In genomic region chr4:59902547-59902946, GRCm38 (mm10) we compare ENCODE assay signal across 13 mouse cellular contexts. TPM values are rescaled to one million over a fixed set of nuclear protein-coding genes. Genes with fewer than 3 reads are reported as not detected.
DNase-seq lines count a peak whose midpoint lies in the region; ATAC-seq and TF ChIP-seq lines count a peak whose summit lies in the region.
"Had no signal": no experiment of that assay in that cellular context is flagged by ENCODE, and none has a peak within 500 bp of the region (broad histone marks: within the 10 kb centered on the region; RNA-seq: fewer than 3 reads in every experiment).

No protein-coding gene starts in this region.

- no peak overlapping the region for H3K4me3 ChIP-seq in kidney, adult 2 months (ENCODE audit: insufficient read depth, low read depth, low read length)
- no peak overlapping the region for H3K4me3 ChIP-seq in spleen, adult 2 months (ENCODE audit: extremely low read depth, insufficient read depth, insufficient read length)
- H3K4me3 ChIP-seq in forebrain, embryonic 13.5 days = no peak overlapping the region
- H3K4me3 ChIP-seq: hindbrain, embryonic 15.5 days; limb, embryonic 15.5 days had no signal

- H3K36me3 ChIP-seq in kidney, adult 2 months (ENCODE audit: control insufficient read depth, insufficient read depth, low read length) = no peaks in the 10 kb centered on the region
- H3K36me3 ChIP-seq in spleen, adult 2 months (ENCODE audit: control insufficient read depth, insufficient read depth, low read length) = peaks cover 24% of the 10 kb centered on the region
- peaks cover 14% of the 10 kb centered on the region for H3K36me3 ChIP-seq in splenic B cell, adult 2 months (ENCODE audit: control insufficient read depth, insufficient read depth, low read length, poor library complexity, severe bottlenecking)
- H3K36me3 ChIP-seq in forebrain, embryonic 13.5 days (ENCODE audit: poor library complexity, severe bottlenecking) = peaks cover 19% of the 10 kb centered on the region

- WGBS in kidney, adult 2 months = 75% methylated on average over 6 of the region's 6 CpGs
- 79% methylated on average over 6 of the region's 6 CpGs for WGBS in spleen, adult 2 months
- 61% methylated on average over 6 of the region's 6 CpGs for WGBS in forebrain, embryonic 13.5 days

- ATAC-seq in forebrain, embryonic 13.5 days = no peak
- ATAC-seq: midbrain, embryonic 16.5 days had no signal

- no peak overlapping the region for H3K9ac ChIP-seq in forebrain, embryonic 13.5 days
- H3K9ac ChIP-seq: hindbrain, embryonic 15.5 days; limb, embryonic 15.5 days had no signal

- TF ChIP-seq POLR2A in kidney, adult 2 months (IDR thresholded peaks at IDR 0.05; ENCODE audit: low read depth, low read length) = no peak
- no peak for TF ChIP-seq POLR2A in spleen, adult 2 months (IDR thresholded peaks at IDR 0.05; ENCODE audit: low read depth, low read length)

- peak; percentile 37 to 54 for DNase-seq in cerebellum, postnatal 10 days
- DNase-seq in cerebellum, adult 8-10 months = no peak
- peak; percentile 36 for DNase-seq in kidney, adult 2 months
- DNase-seq in kidney, adult 11 months = no peak
- peak in 1 of 2 experiments; percentile 18 for DNase-seq in spleen, adult 2 months (ENCODE audit: low read depth in 1 of 2, low spot score in 2 of 2)
- DNase-seq in spleen, adult 12 weeks (ENCODE audit: low spot score) = no peak
- peak; percentile 15 for DNase-seq in splenic B cell, adult 2 months (ENCODE audit: low read depth, low spot score)
- DNase-seq: cerebellum, adult 11 months had no signal

- no peaks in the 10 kb centered on the region for H3K27me3 ChIP-seq in kidney, adult 2 months (replicated peaks; ENCODE audit: control insufficient read depth, insufficient read depth, low read length)
- no peaks in the 10 kb centered on the region for H3K27me3 ChIP-seq in spleen, adult 2 months (ENCODE audit: control insufficient read depth, insufficient read depth, low read length)
- H3K27me3 ChIP-seq in splenic B cell, adult 2 months (ENCODE audit: control insufficient read depth, insufficient read depth, low read length, poor library complexity, severe bottlenecking) = no peaks in the 10 kb centered on the region
- H3K27me3 ChIP-seq in forebrain, embryonic 13.5 days = no peaks in the 10 kb centered on the region
- H3K27me3 ChIP-seq: hindbrain, embryonic 15.5 days; limb, embryonic 15.5 days had no signal

- H3K4me2 ChIP-seq in forebrain, embryonic 13.5 days = no peak overlapping the region
- H3K4me2 ChIP-seq: hindbrain, embryonic 15.5 days; limb, embryonic 15.5 days had no signal

- TF ChIP-seq CTCF in kidney, adult 2 months (conservative IDR thresholded peaks at IDR 0.05; ENCODE audit: insufficient read depth, insufficient read length, low read depth, low read length) = peak; percentile 43; the same call in 1 of the 2 replicates
- peak; percentile 17; the same call in 1 of the 2 replicates for TF ChIP-seq CTCF in spleen, adult 2 months (IDR thresholded peaks at IDR 0.05; ENCODE audit: extremely low read depth, insufficient read depth, insufficient read length, insufficient replicate concordance)

- H3K9me3 ChIP-seq in forebrain, embryonic 13.5 days (replicated peaks) = no peaks in the 10 kb centered on the region
- H3K9me3 ChIP-seq: hindbrain, embryonic 15.5 days; limb, embryonic 15.5 days had no signal

- no peaks in the 10 kb centered on the region for H3K4me1 ChIP-seq in kidney, adult 2 months (ENCODE audit: control insufficient read depth, insufficient read depth, low read length)
- H3K4me1 ChIP-seq in spleen, adult 2 months (ENCODE audit: control insufficient read depth, insufficient read depth, insufficient read length) = no peaks in the 10 kb centered on the region
- no peaks in the 10 kb centered on the region for H3K4me1 ChIP-seq in forebrain, embryonic 13.5 days
- H3K4me1 ChIP-seq: hindbrain, embryonic 15.5 days had no signal

- no peak overlapping the region for H3K27ac ChIP-seq in kidney, adult 2 months (ENCODE audit: insufficient read depth, low read depth, low read length)
- H3K27ac ChIP-seq in spleen, adult 2 months (ENCODE audit: insufficient read depth, low read length) = no peak overlapping the region
- no peak overlapping the region for H3K27ac ChIP-seq in forebrain, embryonic 13.5 days
- H3K27ac ChIP-seq: hindbrain, embryonic 15.5 days; limb, embryonic 15.5 days had no signal

RNA-seq across cellular contexts. Expression of gene Slc46a2, which starts 12.3 kb away (rescaled TPM):
- 0.10 and 0.11 TPM in 2 replicates for polyA plus RNA-seq in kidney, adult 2 months (2012; rRNA removed)
- not detected in 2 replicates for polyA plus RNA-seq in spleen, adult 2 months (2012; rRNA removed)
- not detected in 2 replicates for polyA plus RNA-seq in forebrain, embryonic 13.5 days (2015; fragmentation: Nextera tagmentation; extraction: Ambion mirVana)
- polyA plus RNA-seq: hindbrain, embryonic 15.5 days had no signal

RNA-seq across cellular contexts. Expression of gene Mup4, which starts 58.0 kb away (rescaled TPM):
- polyA plus RNA-seq in kidney, adult 2 months (2012; rRNA removed) = not detected in 2 replicates
- not detected in 2 replicates for polyA plus RNA-seq in spleen, adult 2 months (2012; rRNA removed)
- not detected in 2 replicates for polyA plus RNA-seq in forebrain, embryonic 13.5 days (2015; fragmentation: Nextera tagmentation; extraction: Ambion mirVana)
- polyA plus RNA-seq: embryonic facial prominence, embryonic 14.5 days; hindbrain, embryonic 15.5 days; limb, embryonic 15.5 days; midbrain, embryonic 16.5 days had no signal

Comparison
In these comparisons a context has a peak if more than half of its experiments do, and no peak if none do; other contexts are left out.
1. DNase-seq: peak in cerebellum, postnatal 10 days (2 of 2), kidney, adult 2 months (single experiment) and splenic B cell, adult 2 months (single experiment); none in cerebellum, adult 8-10 months (single experiment), kidney, adult 11 months (single experiment) and spleen, adult 12 weeks (single experiment).